Mouse (Mus musculus) bone marrow, adult 2 months (tissue): ENCODE measurements at regions not wholly inside any gene's neighbourhood (a gene's known extent, or its start where the extent isn't known, plus 50 kb on each side); places are given as distances from the start of the nearest gene placed in this dataset.

Experiments used
- CTCF ChIP-seq: fragments of 200-500 bp; IDR thresholded peaks from 2 replicates; pipeline ENCODE4 v1.5.1; 2011; ENCODE audit warnings: low read length, control low read depth; ENCODE audit not compliant: control insufficient read depth, insufficient read depth
- POLR2A ChIP-seq: fragments of 200-500 bp; IDR thresholded peaks from 2 replicates; pipeline ENCODE4 v1.6.1; 2011; ENCODE audit warnings: low read depth, mild to moderate bottlenecking, control low read depth, low read length, borderline replicate concordance; ENCODE audit not compliant: control insufficient read depth

- no peak for TF ChIP-seq POLR2A
- no peak for TF ChIP-seq CTCF
Observed at GRCm38 (mm10) chr6:66124292-66124691, 171.9 kb downstream of the 4930544G11Rik start.
